Mouse (Mus musculus) ovary, postnatal 10 days (tissue): ENCODE measurements around the gene Tank.

Experiments
- DNase-seq: peaks from one replicate; pipeline ENCODE4 v3.0.0; 2022; ENCODE audit warnings: low spot score

The Tank gene

GRCm38 (mm10) chr2:61580555-61581080 lies 2.2 kb downstream of the Tank start:
- DNase-seq, result no peak

- DNase-seq, result no peak
Measured at GRCm38 (mm10) chr2:61582578-61583315, 4.4 kb downstream of the Tank start.

GRCm38 (mm10) chr2:61585447-61585846 lies 7.1 kb downstream of the Tank start:
- no peak for DNase-seq

- no peak for DNase-seq
Measured at GRCm38 (mm10) chr2:61586166-61586565, 7.8 kb downstream of the Tank start.

GRCm38 (mm10) chr2:61590751-61591150 lies 12.4 kb downstream of the Tank start:
- DNase-seq, result no peak

GRCm38 (mm10) chr2:61592095-61592494 lies 13.7 kb downstream of the Tank start:
- no peak for DNase-seq

GRCm38 (mm10) chr2:61592699-61593029 lies 14.3 kb downstream of the Tank start:
- DNase-seq, result no peak

GRCm38 (mm10) chr2:61593030-61593811 lies 14.8 kb downstream of the Tank start:
- DNase-seq, result peak; percentile 74

GRCm38 (mm10) chr2:61593871-61594304 lies 15.5 kb downstream of the Tank start:
- no peak for DNase-seq

- DNase-seq, result no peak
Measured at GRCm38 (mm10) chr2:61599730-61600129, 21.3 kb downstream of the Tank start.

- no peak for DNase-seq
Measured at GRCm38 (mm10) chr2:61603461-61603860, 25.1 kb downstream of the Tank start.

- DNase-seq, result no peak
Measured at GRCm38 (mm10) chr2:61606942-61607341, 28.6 kb downstream of the Tank start.

- DNase-seq, result no peak
Measured at GRCm38 (mm10) chr2:61623996-61624395, 45.6 kb downstream of the Tank start.

GRCm38 (mm10) chr2:61630864-61631555 lies 52.6 kb downstream of the Tank start:
- no peak for DNase-seq

GRCm38 (mm10) chr2:61635099-61635498 lies 56.7 kb downstream of the Tank start:
- DNase-seq, result no peak

- DNase-seq, result no peak
Measured at GRCm38 (mm10) chr2:61638182-61638581, 59.8 kb downstream of the Tank start.

- no peak for DNase-seq
Measured at GRCm38 (mm10) chr2:61642452-61643368, 64.3 kb downstream of the Tank start.

GRCm38 (mm10) chr2:61651206-61651605 lies 72.8 kb downstream of the Tank start:
- no peak for DNase-seq

GRCm38 (mm10) chr2:61651640-61652039 lies 73.3 kb downstream of the Tank start:
- no peak for DNase-seq

GRCm38 (mm10) chr2:61655046-61655381 lies 76.6 kb downstream of the Tank start:
- no peak for DNase-seq

- no peak for DNase-seq
Measured at GRCm38 (mm10) chr2:61655382-61656281, 77.2 kb downstream of the Tank start.
